Mouse (Mus musculus) mouse trophoblast stem cell (cell line): Measurements from ENCODE around the gene Papss1.

Source experiments
- in situ Hi-C, 2 experiments: fragments of 300-500 bp; cut with MseI, MboI; formaldehyde crosslinking; loops; 2 replicates in 1 of 2; 3 replicates in 1 of 2; pipeline ENCODE4 v1.15.1; 2025

Papss1 gene

DNA sequence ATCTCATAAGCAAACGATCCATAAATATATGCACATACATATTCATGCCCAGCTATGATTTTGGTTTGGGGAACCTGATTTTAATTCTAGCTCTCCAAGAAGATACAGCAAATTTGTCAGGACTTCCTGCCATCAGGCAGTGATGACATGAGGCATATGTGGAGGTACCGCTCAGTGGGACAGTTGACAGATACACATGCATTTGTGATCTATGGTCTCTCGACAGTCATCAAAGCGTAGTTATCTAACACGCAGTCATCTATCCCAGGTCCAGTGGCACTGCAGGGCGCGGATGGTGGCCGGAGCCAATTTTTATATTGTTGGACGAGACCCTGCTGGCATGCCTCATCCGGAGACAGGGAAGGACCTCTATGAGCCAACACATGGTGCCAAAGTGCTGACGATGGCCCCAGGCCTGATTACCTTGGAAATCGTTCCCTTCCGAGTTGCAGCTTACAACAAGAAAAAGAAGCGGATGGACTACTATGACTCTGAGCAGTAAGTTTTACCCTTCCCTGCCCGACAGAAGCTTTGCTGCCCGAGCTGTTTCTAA is 66.8 kb downstream of the Papss1 start:
- in situ Hi-C loops, result no loop called here

- in situ Hi-C loops, result no loop called here
Observed at GRCm38 (mm10) chr3:131634091-131634490, 69.5 kb downstream of the Papss1 start.

DNA sequence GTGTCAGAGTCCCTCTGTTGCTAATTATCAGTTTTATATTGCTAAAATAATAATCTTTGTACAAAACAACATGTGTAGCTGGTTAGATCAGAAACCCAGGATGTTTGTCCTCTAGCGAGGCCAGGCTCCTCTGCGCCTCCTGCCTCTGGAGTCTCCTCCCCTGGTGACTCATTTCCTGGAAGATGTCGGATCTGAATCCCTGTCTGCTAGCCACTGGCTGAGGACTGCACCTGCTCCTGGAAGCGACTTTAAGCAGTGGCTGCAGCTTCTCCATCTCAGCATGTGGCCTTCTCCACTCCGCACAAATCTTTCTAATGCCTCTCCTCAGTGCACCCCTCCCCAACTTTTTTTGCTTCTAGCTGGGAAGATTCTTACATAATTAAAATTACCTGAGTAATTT is 71.6 kb downstream of the Papss1 start:
- in situ Hi-C loops, result no loop called here

DNA sequence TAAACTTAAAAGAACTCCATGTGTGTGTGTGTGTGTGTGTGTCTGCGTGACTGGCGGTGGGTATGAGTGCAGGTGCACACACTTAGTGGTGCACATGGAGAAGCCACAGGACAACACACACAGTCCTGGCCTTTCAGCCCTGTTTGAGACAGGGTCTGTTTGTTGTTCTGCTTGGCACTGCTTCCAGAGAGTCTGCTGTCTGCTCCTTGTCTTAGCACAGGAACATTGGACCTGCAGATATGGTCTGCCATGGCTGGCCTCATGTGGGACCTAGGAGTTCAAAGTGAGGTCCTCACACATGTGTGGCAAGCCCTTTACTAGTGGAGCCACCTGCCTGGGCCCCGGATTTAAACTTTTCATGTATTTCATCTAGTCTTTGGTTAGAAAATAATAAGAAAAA is 72.4 kb downstream of the Papss1 start:
- in situ Hi-C loops, result no loop called here

GRCm38 (mm10) chr3:131637664-131638063 is 73.1 kb downstream of the Papss1 start:
- in situ Hi-C loops, result no loop called here

DNA sequence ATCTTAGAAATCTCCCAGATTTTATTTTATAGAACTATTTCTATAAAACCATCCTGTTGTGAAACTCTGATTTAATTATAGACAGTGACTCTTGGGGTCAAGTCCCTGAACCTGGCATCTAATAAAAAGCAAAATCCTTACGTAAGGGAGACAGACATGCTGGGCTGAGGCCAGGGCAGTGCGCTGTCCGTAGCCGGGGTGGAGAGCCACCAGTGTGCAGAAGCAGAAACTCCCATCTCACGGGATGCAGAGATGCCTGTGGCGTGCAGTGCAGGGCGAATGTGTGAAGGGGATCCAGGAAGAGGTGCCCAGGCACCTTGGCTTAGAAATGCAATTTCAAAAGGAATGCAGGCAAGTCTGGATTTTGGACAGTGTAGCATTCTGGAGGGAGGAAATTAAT is 73.6 kb downstream of the Papss1 start:
- in situ Hi-C loops, result no loop called here

GRCm38 (mm10) chr3:131642681-131643292 is 78.2 kb downstream of the Papss1 start:
- in situ Hi-C loops, result no loop called here

DNA sequence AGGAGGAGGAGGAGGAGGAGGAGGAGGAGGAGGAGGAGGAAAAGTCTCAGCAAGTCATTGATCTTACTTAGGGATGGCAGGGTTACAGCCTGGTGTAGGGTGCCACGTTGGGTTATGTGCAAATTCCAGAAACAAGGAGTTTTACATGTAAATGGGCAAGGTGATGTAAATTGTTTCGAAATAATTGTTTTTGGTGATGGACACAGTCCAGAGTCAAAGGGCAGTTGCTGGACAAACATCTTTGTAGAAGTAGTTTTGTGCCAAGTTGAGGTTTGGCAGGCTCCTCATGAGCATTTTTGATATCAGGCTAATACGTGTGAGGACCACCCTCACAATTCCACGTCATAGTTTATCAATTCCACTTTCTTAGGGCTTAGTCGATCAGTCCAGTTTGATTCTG is 80.6 kb downstream of the Papss1 start:
- in situ Hi-C loops, result no loop called here

DNA sequence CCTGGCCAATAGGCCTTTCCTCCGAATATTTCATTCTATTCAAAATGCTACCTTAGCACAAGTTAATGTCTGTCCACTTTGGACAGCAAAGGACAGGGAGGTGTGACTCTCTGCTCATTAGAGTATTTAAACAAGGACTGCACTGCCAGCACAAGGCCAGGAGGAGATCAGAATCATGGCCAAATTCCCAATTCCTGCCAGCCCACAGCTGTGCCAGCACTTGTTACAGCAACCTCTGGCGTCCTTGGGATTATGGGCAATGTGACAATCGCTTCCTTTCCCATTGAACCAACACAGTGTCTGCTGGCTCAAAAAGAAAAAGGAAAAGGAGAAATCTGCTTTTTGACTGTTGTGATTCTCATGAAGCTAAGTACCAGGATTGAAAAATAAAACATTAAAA is 89.8 kb downstream of the Papss1 start:
- in situ Hi-C loops, result no loop called here

DNA sequence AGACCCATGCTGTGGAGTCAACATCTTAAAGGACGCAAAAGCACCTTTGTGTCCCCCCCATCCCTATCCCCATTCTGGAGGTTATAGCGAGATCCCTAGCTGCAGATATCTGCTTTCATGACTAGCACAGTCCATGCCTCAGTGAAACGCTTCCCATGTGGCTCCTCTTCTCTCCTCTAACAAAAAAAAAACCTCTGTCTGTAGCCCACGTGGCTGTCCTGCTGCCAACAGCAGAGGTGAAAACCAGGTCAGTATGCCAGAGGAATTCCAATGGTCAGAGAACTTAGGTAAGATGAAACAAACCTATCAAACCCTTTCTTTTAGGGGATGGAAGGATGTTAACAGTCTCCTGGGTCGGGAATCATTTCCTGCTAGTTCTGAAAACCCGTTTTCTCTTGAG is 91.5 kb downstream of the Papss1 start:
- in situ Hi-C loops, result no loop called here

DNA sequence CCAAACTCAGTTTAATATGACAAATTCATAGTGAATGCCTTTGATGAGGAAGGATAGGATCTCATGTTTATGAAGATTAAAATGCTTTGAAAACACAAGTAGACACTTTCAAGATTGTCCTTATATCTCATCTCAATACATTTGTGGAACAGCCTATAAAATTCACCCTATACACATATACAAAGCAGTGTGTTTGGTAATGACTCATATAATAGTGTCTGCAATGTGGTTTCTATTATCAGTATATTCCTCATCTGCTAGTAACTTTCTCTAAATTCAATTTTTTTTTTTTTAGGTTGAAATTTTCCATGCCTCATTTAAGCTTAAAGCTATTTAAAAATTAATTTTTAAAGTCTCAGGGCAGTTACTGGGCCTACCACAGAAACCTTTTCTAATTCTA is 95.6 kb downstream of the Papss1 start:
- in situ Hi-C loops, result no loop called here

- in situ Hi-C loops, result no loop called here
Observed at GRCm38 (mm10) chr3:131660629-131661028, 96.1 kb downstream of the Papss1 start.

DNA sequence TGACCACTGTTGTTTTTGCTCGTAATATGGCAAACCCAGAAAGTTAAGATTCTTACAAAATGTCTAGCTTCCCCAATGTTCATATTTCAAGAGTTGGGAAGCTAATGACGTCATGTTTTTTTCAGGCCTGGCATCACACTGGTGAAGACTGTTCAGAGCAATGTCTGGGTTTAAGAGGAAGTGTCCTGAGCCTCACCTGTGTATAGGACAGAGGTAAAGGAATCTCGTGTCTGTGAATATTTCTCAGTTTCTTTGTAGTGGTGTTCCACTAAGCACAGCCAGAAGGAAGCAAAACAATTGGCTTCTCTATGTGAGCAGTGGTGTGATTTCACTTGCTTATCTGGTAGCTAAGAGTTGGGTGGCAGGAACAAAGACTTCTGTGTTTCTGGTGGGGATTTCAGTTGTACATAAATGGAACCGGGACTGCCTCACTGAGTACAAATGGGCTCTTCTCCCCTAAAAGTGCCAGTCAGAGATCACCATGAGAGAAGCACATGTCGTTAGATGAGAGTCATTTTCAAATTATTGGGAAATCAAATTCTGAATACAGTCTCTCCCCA is 98.1 kb downstream of the Papss1 start:
- in situ Hi-C loops, result no loop called here

- in situ Hi-C loops, result no loop called here
Observed at GRCm38 (mm10) chr3:131669910-131670309, 105.3 kb downstream of the Papss1 start.

GRCm38 (mm10) chr3:131686106-131686505 is 121.5 kb downstream of the Papss1 start:
- in situ Hi-C loops, result no loop called here

DNA sequence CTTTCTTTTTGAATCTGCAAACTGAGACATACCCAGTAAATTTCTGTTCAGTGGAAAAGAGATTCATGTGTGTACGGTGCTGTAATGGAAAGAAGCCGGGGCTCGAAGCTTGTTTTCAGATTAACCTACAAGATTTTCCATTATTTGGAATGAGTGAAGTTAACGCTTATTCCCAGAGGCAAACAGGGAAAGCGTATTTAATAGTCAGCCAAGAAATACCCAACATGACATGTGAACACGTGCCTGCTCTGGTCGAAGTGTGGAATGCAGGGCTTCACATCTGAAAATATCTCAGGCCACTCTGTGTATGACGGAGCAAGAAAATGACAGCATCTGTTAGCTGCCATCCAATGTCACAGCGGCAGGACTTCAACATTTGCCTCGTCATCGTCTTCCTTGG is 125.4 kb downstream of the Papss1 start:
- in situ Hi-C loops, result no loop called here

GRCm38 (mm10) chr3:131690543-131690942 is 126.0 kb downstream of the Papss1 start:
- in situ Hi-C loops, result no loop called here

GRCm38 (mm10) chr3:131691202-131691601 is 126.6 kb downstream of the Papss1 start:
- in situ Hi-C loops, result no loop called here
